Mouse (Mus musculus) cerebellum, adult 9-10 months (tissue): Measurements from ENCODE around the gene 2010109A12Rik.

Source experiments
- DNase-seq: peaks from one replicate; pipeline ENCODE4 v3.0.0; 2022

The 2010109A12Rik gene

DNA sequence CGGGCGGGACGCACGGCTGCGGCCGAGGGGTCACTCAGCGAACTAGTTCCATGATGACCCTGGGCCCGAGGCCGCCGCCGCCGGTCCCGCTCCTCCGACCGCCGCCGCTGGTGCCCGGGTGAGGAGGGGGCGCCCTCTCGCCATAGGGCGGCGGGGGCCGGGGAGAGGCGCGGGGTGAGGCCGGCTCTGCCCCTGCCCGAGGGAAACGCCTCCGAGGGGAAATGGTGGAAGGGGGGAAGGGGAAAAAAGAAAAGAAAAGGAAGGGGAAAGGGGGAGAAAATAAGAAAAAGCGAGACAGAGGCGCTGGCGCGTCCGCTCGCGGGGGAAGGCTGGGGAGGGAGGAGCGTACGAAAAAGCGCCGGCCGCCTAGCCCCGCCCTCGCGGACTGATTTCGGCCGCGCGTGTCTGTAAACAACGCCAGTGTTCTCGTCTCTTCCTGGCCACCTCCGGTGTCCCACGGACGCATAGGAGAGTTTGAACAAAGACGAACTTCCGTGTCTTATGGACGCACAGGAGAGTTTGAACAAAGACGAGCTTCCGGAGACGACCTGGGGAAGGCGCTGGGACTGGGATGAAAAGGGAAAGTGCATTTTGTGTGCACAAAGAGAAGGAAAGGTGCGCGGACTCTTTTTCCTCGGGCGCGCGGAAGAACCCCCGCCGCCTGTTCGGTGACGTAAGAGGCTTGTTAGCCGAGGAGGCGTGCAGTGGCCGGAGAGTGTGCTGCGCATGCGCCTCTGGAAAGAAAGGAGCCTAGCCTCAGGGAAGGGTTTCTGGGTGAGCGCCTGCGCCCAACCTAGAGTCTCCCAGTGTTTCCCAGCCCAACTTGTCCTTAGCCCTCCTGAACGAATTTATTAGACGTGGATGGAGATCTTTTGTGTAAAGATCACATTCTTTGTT, at the start of gene 2010109A12Rik, which contains the start of gene Ccni:
Gene 2010109A12Rik (plus strand): TSS at position 410 of the 897 bp plus-strand sequence.
Gene Ccni (minus strand): TSS at position 387 of the 897 bp plus-strand sequence.
- DNase-seq = peak; percentile 97

GRCm38 (mm10) chr5:93163541-93163940, 42.8 kb upstream of the 2010109A12Rik start:
- peak; percentile 81 for DNase-seq

GRCm38 (mm10) chr5:93167919-93168516, 38.3 kb upstream of the 2010109A12Rik start:
- no peak for DNase-seq

DNA sequence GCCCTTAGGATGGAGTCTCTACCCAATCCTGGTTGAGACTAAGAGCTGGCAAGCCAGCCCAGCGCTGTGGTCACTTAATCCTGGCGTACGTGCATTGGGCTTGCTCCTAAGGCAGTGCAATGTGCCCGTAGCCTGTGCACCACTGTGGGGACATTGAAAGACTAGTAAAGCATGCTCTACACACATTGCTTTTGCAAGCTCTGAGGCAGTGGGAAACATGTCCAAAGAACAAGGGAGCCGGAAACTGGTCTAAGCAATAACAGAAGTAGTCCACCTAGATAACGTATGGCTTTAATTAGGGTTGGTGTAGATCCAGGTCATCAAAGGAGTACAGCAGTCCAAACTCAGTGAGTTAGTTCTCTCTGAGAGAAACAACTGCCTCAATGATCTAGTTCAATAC, 37.7 kb upstream of the 2010109A12Rik start:
- no peak for DNase-seq

GRCm38 (mm10) chr5:93171420-93171819, 34.9 kb upstream of the 2010109A12Rik start:
- DNase-seq = no peak

DNA sequence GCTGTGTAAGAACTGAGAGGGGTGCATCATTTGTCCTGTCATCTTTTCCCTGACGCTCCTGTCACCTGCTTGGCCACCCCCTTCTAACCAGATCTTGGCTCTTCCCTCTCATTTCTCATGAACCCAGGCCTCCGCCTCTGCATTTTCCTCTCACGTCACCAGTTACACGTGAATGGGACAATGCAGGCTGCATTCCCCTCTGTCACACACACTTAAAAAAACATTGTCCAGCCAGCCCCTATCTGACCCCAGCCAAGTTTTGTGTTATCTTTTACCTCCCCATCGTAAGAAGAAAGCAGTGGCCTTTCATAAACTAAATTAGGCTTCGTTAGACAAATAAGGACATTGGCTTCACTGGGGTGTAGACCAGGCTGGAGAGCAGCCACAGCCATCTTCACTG, 33.8 kb upstream of the 2010109A12Rik start:
- DNase-seq = no peak

DNA sequence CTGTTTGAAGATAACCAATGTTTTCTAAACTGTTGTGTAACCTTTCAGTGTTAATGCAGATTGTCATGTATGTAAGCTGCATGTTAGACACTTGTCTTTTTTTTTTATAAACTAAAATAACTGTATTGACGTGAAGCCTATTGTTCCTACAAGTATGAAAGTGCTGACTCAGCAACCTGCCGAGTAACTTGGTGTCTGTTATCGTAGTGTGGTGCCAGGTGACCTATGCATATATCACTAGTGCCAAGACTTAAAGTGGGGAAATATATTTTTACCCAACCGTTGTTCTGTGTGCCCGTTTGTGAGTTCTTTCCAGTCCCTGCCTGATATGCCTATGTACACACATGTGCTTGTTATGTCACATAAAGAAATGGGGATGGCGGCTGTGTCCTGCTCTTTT, 31.6 kb upstream of the 2010109A12Rik start:
- no peak for DNase-seq

GRCm38 (mm10) chr5:93178616-93179015, 27.7 kb upstream of the 2010109A12Rik start:
- no peak for DNase-seq

- peak; percentile 58 for DNase-seq
Measured at GRCm38 (mm10) chr5:93180252-93180651, 26.1 kb upstream of the 2010109A12Rik start.

DNA sequence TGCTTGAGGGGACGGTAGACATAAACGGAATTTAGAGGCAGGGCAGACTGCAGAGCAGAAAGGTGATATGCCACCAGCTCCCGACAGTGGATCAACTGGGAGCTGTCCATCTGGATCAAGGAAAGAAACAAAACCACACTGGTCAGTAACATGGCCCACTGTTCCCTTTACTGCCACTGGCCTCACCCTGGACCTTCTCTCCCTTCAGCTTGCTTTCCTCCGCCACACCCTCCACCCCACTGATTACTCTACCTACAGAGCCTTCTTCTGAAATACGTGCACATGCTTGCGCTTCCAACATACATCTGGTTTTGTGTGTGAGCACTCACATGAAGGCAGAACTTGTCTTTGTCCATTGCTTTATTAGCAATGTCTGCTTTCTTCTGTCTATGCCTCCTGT, 23.0 kb upstream of the 2010109A12Rik start:
- DNase-seq = no peak

- no peak for DNase-seq
Measured at GRCm38 (mm10) chr5:93184548-93184947, 21.8 kb upstream of the 2010109A12Rik start.

DNA sequence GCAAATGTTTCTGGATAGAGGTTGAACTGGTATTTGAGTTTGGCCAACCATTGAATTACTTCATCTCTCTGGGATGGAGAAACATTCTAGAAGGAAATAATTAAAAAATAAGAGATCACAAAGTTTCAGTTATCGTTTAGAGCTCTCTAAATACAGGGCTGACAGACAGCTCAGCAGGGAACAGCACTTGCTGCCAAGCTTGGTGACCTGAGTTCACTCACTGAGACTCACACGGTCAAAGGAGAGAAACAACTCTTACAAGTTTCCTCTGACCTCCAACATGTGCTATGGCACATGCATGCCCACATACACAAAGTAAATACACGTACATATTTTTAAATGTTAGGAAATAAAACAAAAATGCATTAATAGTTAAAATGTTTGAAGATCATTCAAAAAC, 16.7 kb upstream of the 2010109A12Rik start:
- DNase-seq = no peak

DNA sequence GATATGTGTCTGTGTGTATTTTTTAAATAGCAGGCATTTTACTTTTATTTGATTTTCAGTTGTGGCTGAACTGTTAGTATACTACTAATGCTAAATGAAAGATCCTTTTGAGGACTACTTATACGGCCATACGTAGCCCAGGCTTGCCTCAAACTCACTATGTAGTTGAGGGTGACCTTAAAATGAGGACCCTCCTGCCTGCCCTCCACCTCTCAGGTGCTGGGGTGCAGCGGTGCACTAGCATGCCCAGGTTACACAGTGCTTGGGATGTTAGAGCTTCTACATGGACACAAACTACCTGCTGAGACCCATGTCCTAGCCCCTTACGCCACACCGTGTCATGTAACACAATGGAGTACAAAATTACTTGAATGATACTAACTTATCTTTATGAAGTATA, 15.9 kb upstream of the 2010109A12Rik start:
- DNase-seq = no peak

DNA sequence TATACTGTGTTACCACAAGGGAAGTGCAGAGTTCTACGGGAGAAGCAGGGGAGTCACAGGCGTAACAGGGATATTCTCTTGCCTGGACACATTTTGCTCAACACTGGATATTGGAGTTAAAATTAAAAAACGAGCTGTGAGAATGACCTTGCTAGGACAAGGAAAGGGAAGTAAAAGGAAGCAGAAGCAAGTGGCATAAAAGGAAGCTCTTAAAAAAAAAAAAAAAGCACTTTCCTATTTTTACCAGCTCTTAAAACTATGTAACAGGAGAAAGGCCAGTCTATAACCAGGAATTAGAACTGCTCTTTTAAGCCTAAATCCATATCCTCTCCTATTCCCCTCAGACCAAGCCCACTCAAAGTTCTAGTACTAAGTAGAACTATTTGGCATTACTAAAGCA, 8.1 kb upstream of the 2010109A12Rik start:
- no peak for DNase-seq

GRCm38 (mm10) chr5:93201181-93201580, 5.1 kb upstream of the 2010109A12Rik start:
- DNase-seq = no peak

DNA sequence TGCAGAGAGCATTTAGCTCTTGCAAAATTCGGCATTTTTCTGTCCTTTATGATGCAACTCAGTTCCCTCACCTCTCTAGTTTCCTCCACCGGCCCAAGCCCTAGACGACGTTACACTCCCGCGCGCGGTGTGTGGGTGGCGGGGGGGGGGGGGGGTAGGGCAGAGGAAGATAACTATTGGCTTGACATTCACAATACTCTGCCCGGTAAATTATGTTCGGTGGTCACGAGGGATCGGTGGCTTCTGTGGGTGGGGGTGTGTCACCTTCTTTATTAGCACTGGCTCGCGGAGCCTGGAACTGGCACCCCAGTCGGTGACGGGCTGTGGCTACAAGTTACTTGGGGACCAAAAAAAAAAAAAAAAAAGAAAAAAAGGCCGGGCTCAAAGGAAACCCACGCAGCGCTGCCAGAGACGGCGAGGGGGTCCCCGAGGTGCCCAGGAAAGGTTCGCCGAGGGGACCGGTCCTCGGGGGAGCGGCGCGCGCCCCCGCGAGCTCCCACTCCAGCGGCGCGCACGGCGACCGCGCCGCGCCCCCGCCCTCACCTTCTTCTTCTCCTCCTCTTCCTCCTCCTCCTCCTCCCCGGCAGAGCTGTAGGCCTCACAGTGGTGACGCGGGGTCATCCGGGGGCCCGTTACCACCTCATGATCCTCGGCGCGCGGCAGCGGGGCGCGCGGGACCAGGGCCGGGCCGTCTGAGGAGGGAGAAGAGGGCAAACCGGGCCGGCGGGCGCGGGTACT, 778 bp upstream of the 2010109A12Rik start:
- peak; percentile 78 for DNase-seq

DNA sequence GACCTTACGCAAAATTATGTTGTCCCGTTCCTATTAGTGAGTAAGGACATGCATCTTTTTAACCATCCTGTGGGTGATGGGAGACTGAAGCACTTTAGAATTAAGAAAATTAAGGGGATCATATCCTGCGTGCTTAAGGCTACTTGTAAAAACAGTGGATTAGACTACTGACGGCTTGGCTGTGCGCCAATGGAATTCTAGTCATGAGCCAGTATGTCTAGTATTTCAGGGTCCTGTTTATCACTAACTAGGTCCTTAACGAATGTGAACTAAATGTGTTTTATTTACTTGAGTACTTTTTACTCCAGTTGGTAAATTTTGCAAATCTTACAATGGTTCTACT, 659 bp downstream of the 2010109A12Rik start:
- peak; percentile 86 for DNase-seq

GRCm38 (mm10) chr5:93207555-93207954, 1.2 kb downstream of the 2010109A12Rik start:
- peak; percentile 48 for DNase-seq

DNA sequence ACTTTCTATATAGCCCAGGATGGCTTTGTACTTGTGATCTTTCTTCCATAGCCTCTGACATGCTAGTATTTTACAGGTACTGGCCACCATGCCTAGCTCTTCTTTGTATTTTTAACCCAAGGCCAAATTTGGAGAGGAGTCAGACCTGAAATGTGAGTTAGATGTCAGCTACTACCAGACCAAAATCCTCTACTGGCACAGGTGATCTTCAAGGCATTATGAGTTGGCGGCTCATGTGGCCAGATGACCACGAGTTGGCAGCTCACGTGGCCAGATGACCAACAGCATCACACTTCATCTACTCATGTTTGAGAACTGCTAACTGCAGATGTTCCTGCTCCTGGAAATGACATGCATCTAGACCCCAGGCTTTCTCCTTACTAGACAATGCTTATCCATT, 12.1 kb downstream of the 2010109A12Rik start:
- DNase-seq = no peak

DNA sequence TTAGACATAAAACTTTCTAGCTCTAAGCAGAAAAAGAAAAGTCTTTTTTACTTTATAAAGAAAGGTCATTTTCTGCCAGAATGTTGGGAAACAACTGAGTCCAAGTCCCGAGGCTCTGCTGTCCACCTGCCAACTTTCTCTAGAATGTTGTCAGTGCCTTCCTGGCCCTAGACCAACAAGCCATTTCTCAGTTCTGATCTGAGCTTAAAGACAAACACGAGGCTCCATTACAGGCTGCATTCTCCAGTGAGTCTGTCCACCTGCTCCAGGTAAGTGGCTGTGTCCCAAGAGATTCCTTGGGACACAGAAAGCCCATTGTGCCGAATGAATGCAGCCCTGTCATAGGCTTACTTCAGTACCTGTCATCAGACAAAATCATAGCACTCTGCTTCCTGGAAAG, 15.3 kb downstream of the 2010109A12Rik start:
- peak; percentile 78 for DNase-seq

GRCm38 (mm10) chr5:93224549-93224948, 18.2 kb downstream of the 2010109A12Rik start:
- DNase-seq = no peak

DNA sequence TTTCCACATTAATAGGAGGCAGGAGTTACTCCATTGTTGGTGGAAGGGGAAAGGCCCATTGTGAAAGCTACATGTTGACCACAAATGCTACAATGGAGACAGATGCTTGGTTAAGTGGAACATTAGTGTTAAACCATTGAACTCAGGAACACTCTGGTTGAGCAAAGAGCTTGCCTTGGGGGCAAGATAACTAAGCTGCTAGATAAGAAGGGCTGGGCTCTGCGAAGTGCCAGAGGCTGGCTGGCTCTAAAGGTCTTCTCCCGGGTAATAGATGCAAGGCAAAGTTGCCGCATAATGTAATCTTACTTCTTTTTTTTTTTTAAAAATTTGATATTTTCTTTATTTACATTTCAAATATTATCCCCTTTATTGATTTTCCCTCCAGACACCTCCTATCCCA, 20.8 kb downstream of the 2010109A12Rik start:
- no peak for DNase-seq

DNA sequence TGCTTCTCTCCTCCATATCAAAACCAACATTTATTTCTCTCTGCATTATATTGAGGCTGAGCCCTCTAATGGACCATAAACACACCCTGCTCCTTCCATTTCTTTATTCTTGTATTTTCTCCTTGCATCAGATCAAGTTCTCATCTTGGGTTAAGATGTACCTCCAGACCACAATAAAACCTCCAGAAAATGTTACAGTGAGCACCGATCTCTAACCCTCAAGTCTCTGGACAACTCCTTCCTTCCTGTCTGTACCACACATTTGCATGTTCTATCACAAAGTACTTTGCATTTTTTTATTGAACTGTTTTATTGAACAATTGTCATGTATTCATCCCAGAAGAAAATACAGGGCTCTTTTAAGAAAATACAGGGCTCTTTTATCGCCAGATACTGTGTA, 23.2 kb downstream of the 2010109A12Rik start:
- no peak for DNase-seq

GRCm38 (mm10) chr5:93231721-93232120, 25.4 kb downstream of the 2010109A12Rik start:
- peak; percentile 69 for DNase-seq
